Mouse (Mus musculus) midbrain, postnatal 0 days (tissue): Measurements from ENCODE around the gene C1qtnf6. TPM values are rescaled to one million over a fixed set of nuclear protein-coding genes. Genes with fewer than 3 reads are reported as not detected.

Source experiments
- ATAC-seq: fragments of 200-750 bp; cut with Nextera tagmentation; 2 replicates; pipeline ENCODE4 v1.8.0; 2017; ENCODE audit warnings: moderate number of reproducible peaks, mild to moderate bottlenecking, moderate TSS enrichment, moderate library complexity; ENCODE audit not compliant: low FRiP score
- DNase-seq: peaks from one replicate; pipeline ENCODE4 v3.0.0-alpha.2; 2015; ENCODE audit warnings: low spot score
- H3K27ac ChIP-seq: fragments of 300-500 bp; sonication (generic); 2 replicates; pipeline ENCODE4 v1.5.1; 2014; ENCODE audit warnings: low read depth, mild to moderate bottlenecking, low read length, mixed read lengths
- H3K27me3 ChIP-seq: fragments of 300-500 bp; sonication (generic); 2 replicates; pipeline ENCODE4 v1.6.1; 2014; ENCODE audit warnings: low read length, control low read depth, mixed read lengths; ENCODE audit not compliant: insufficient read depth
- H3K36me3 ChIP-seq: fragments of 300-500 bp; sonication (generic); 2 replicates; pipeline ENCODE4 v1.6.1; 2014; ENCODE audit warnings: low read length, control low read depth, mixed read lengths; ENCODE audit not compliant: insufficient read depth
- H3K4me1 ChIP-seq: fragments of 300-500 bp; sonication (generic); 2 replicates; pipeline ENCODE4 v1.6.1; 2014; ENCODE audit warnings: mild to moderate bottlenecking, control low read depth, antibody characterized with exemption, low read length, mixed read lengths; ENCODE audit not compliant: insufficient read depth
- H3K4me2 ChIP-seq: fragments of 300-500 bp; sonication (generic); 2 replicates; pipeline ENCODE4 v1.6.1; 2014; ENCODE audit warnings: low read depth, mild to moderate bottlenecking, low read length, mixed read lengths; ENCODE audit not compliant: poor library complexity, severe bottlenecking
- H3K4me3 ChIP-seq: fragments of 300-500 bp; sonication (generic); 2 replicates; pipeline ENCODE4 v1.5.1; 2014; ENCODE audit warnings: low read depth, mild to moderate bottlenecking, low read length, moderate library complexity
- H3K9ac ChIP-seq: fragments of 300-500 bp; sonication (generic); replicated peaks from 2 replicates; pipeline ENCODE4 v1.6.1; 2014; ENCODE audit warnings: mild to moderate bottlenecking, low read length, moderate library complexity, mixed read lengths; ENCODE audit not compliant: poor library complexity, severe bottlenecking
- H3K9me3 ChIP-seq: fragments of 300-500 bp; sonication (generic); 2 replicates; pipeline ENCODE4 v1.6.1; 2016; ENCODE audit warnings: low read length, control low read depth
- CTCF ChIP-seq: IDR thresholded peaks from 2 replicates; pipeline ENCODE4 v1.5.1; 2016; ENCODE audit warnings: antibody characterized with exemption, mild to moderate bottlenecking
- WGBS: fragments of 180-500 bp; shearing (Covaris S2); extraction: QIAGEN DNeasy Blood & Tissue Kit; methylation state at CpG from one replicate; pipeline ENCODE4 v1.1.7; 2014; 5-methylcytosine and 5-hydroxymethylcytosine counted together
- polyA plus RNA-seq: library from polyadenylated mRNA; unstranded; fragments of >200 nt; fragmentation: Nextera tagmentation; extraction: Ambion mirVana; gene quantifications from 2 replicates; pipeline ENCODE4 v1.2.1, GENCODE M21; 2015
- total RNA-seq: library from RNA; depleted of rRNA; stranded (reverse); fragments of >200 nt; gene quantifications from 2 replicates; pipeline ENCODE4 v1.2.3, GENCODE M21; 2014

C1qtnf6 gene
- total and polyA plus RNA-seq, 2 experiments from 2014 or later, result 2.4 to 8.6 TPM

- H3K9ac ChIP-seq, result no peak overlapping the region
- 79% methylated on average over 3 of the region's 3 CpGs for WGBS
These were observed 11.0 kb upstream of the C1qtnf6 start for GRCm38 (mm10) chr15:78542098-78542766.

GRCm38 (mm10) chr15:78541606-78542005 is 10.4 kb upstream of the C1qtnf6 start:
- Histone ChIP-seq H3K4me1 (no peaks in the 10 kb centered on the region), H3K4me2 (no peak overlapping the region), H3K27me3 (no peaks in the 10 kb centered on the region; the same call in 1 of the 2 replicates), H3K4me3 (no peak overlapping the region), H3K27ac (no peak overlapping the region), H3K36me3 (no peaks in the 10 kb centered on the region), H3K9me3 (no peaks in the 10 kb centered on the region), H3K9ac (no peak overlapping the region)
- 66% methylated on average over 3 of the region's 3 CpGs for WGBS
- no peak for TF ChIP-seq CTCF
- ATAC-seq (no peak), DNase-seq (peak; percentile 77)

More at GRCm38 (mm10) chr15:78542098-78542766, 11.0 kb upstream of the C1qtnf6 start:
- no peaks in the 10 kb centered on the region for H3K36me3 ChIP-seq
- H3K9me3 ChIP-seq, result no peaks in the 10 kb centered on the region
- no peak for ATAC-seq
- no peak for DNase-seq
- no peak overlapping the region for H3K27ac ChIP-seq
- no peaks in the 10 kb centered on the region; the same call in 1 of the 2 replicates for H3K27me3 ChIP-seq
- no peak for TF ChIP-seq CTCF
- no peak overlapping the region for H3K4me2 ChIP-seq
- H3K4me1 ChIP-seq, result no peaks in the 10 kb centered on the region
- H3K4me3 ChIP-seq, result no peak overlapping the region

GRCm38 (mm10) chr15:78541036-78541435 is 9.8 kb upstream of the C1qtnf6 start:
- no peaks in the 10 kb centered on the region; the same call in 1 of the 2 replicates for H3K27me3 ChIP-seq
- H3K4me1 ChIP-seq, result peaks cover 1% of the 10 kb centered on the region; the same call in 1 of the 2 replicates
- no peak overlapping the region for H3K9ac ChIP-seq
- DNase-seq, result no peak
- no peak overlapping the region for H3K4me2 ChIP-seq
- no peaks in the 10 kb centered on the region for H3K9me3 ChIP-seq
- 69% methylated on average over 3 of the region's 3 CpGs for WGBS
- no peaks in the 10 kb centered on the region for H3K36me3 ChIP-seq
- no peak overlapping the region for H3K4me3 ChIP-seq
- no peak for TF ChIP-seq CTCF
- no peak for ATAC-seq
- no peak overlapping the region for H3K27ac ChIP-seq

GRCm38 (mm10) chr15:78535723-78536421 is 4.7 kb upstream of the C1qtnf6 start:
- DNase-seq, result no peak

GRCm38 (mm10) chr15:78533346-78533835 is 2.2 kb upstream of the C1qtnf6 start:
- TF ChIP-seq CTCF, result no peak
- Histone ChIP-seq H3K4me2 (no peak overlapping the region), H3K4me3 (no peak overlapping the region), H3K36me3 (no peaks in the 10 kb centered on the region), H3K9ac (no peak overlapping the region), H3K4me1 (peaks cover 15% of the 10 kb centered on the region; the same call in 1 of the 2 replicates), H3K27me3 (no peaks in the 10 kb centered on the region), H3K9me3 (no peaks in the 10 kb centered on the region), H3K27ac (no peak overlapping the region)
- ATAC-seq (no peak), DNase-seq (peak; percentile 59)
- 80% methylated on average over 10 of the region's 10 CpGs for WGBS

More at GRCm38 (mm10) chr15:78535723-78536421, 4.7 kb upstream of the C1qtnf6 start:
- TF ChIP-seq CTCF, result no peak
- Histone ChIP-seq H3K4me2 (no peak overlapping the region), H3K4me1 (peaks cover 8% of the 10 kb centered on the region; the same call in 1 of the 2 replicates), H3K4me3 (no peak overlapping the region), H3K9me3 (no peaks in the 10 kb centered on the region), H3K27ac (no peak overlapping the region), H3K9ac (no peak overlapping the region), H3K27me3 (no peaks in the 10 kb centered on the region; the same call in 1 of the 2 replicates), H3K36me3 (no peaks in the 10 kb centered on the region)
- ATAC-seq, result no peak
- 31% methylated on average over 10 of the region's 10 CpGs for whole genome bisulfite sequencing
